Mouse (Mus musculus): Measurements from ENCODE around the gene Lhfpl1. TPM values are rescaled to one million over a fixed set of nuclear protein-coding genes. Genes with fewer than 3 reads are reported as not detected.

Lhfpl1 gene
- polyA plus RNA-seq, 1 experiment from 2014 or later: 0.15 TPM

- no peak overlapping the region for H3K27ac ChIP-seq (ENCODE audit: low read depth, low read length)
- WGBS: 49% methylated on average over 4 of the region's 4 CpGs
- no peak for ATAC-seq (ENCODE audit: low read depth)
- no peaks in the 10 kb centered on the region for H3K9me3 ChIP-seq (ENCODE audit: control insufficient read depth, low read length)
- H3K9ac ChIP-seq (replicated peaks; ENCODE audit: low read depth, low read length): no peak overlapping the region
- H3K36me3 ChIP-seq (ENCODE audit: control insufficient read depth, insufficient read depth, low read length): no peaks in the 10 kb centered on the region
- H3K4me3 ChIP-seq (ENCODE audit: low read depth, low read length): no peak overlapping the region
- no peaks in the 10 kb centered on the region for H3K4me1 ChIP-seq (ENCODE audit: control insufficient read depth, insufficient read depth, low read length)
- no peak overlapping the region for H3K4me2 ChIP-seq (ENCODE audit: low read depth, low read length)
- H3K27me3 ChIP-seq (ENCODE audit: control insufficient read depth, insufficient read depth, low read length): no peaks in the 10 kb centered on the region
Measured at GRCm38 (mm10) chrX:145271768-145272167, 77.1 kb downstream of the Lhfpl1 start.

GRCm38 (mm10) chrX:145261803-145262202 lies 87.1 kb downstream of the Lhfpl1 start:
- no peak overlapping the region for H3K4me3 ChIP-seq (ENCODE audit: low read depth, low read length)
- 38% methylated on average over 5 of the region's 5 CpGs for WGBS
- H3K36me3 ChIP-seq (ENCODE audit: control insufficient read depth, insufficient read depth, low read length): no peaks in the 10 kb centered on the region
- no peaks in the 10 kb centered on the region for H3K9me3 ChIP-seq (ENCODE audit: control insufficient read depth, low read length)
- no peak overlapping the region for H3K27ac ChIP-seq (ENCODE audit: low read depth, low read length)
- ATAC-seq (ENCODE audit: low read depth): no peak
- no peak overlapping the region for H3K4me2 ChIP-seq (ENCODE audit: low read depth, low read length)
- no peaks in the 10 kb centered on the region for H3K4me1 ChIP-seq (ENCODE audit: control insufficient read depth, insufficient read depth, low read length)
- H3K27me3 ChIP-seq (ENCODE audit: control insufficient read depth, insufficient read depth, low read length): no peaks in the 10 kb centered on the region
- H3K9ac ChIP-seq (replicated peaks; ENCODE audit: low read depth, low read length): no peak overlapping the region

Other genes with a start within 250 kb of the Lhfpl1 start
- 8.0 and 9.8 TPM in 2 replicates for gene Amot, start 156.1 kb upstream of the Lhfpl1 start, polyA plus RNA-seq (2014; fragmentation: Nextera tagmentation; extraction: Ambion mirVana)